Mouse (Mus musculus) liver, postnatal 0 days (tissue): ENCODE data around the gene Shroom1. TPM values are rescaled to one million over a fixed set of nuclear protein-coding genes. Genes with fewer than 3 reads are reported as not detected.
A peak's percentile ranks its signal among the peaks of the same experiment; 100 is the strongest.

Source experiments
- ATAC-seq: fragments of 200-750 bp; cut with Nextera tagmentation; 2 replicates; pipeline ENCODE4 v1.8.0; 2017; ENCODE audit warnings: mild to moderate bottlenecking, moderate library complexity
- DNase-seq: peaks from one replicate; pipeline ENCODE4 v3.0.0-alpha.2; 2016
- H3K27ac ChIP-seq: fragments of 300-500 bp; sonication (generic); 2 replicates; pipeline ENCODE4 v1.5.1; 2014; ENCODE audit warnings: antibody characterized with exemption, moderate library complexity, mild to moderate bottlenecking, low read depth
- H3K27me3 ChIP-seq: fragments of 300-500 bp; sonication (generic); 2 replicates; pipeline ENCODE4 v1.6.1; 2014; ENCODE audit warnings: low read length, control low read depth, mixed read lengths; ENCODE audit not compliant: insufficient read depth
- H3K36me3 ChIP-seq: fragments of 300-500 bp; sonication (generic); replicated peaks from 2 replicates; pipeline ENCODE4 v1.6.1; 2014; ENCODE audit warnings: mild to moderate bottlenecking, control low read depth, low read length, moderate library complexity, mixed read lengths; ENCODE audit not compliant: insufficient read depth
- H3K4me1 ChIP-seq: fragments of 300-500 bp; sonication (generic); 2 replicates; pipeline ENCODE4 v1.6.1; 2014; ENCODE audit warnings: antibody characterized with exemption, mild to moderate bottlenecking, control low read depth; ENCODE audit not compliant: insufficient read depth
- H3K4me2 ChIP-seq: fragments of 300-500 bp; sonication (generic); 2 replicates; pipeline ENCODE4 v1.6.1; 2014; ENCODE audit warnings: low read depth, mild to moderate bottlenecking, low read length, moderate library complexity, mixed read lengths
- H3K4me3 ChIP-seq: fragments of 300-500 bp; sonication (generic); 2 replicates; pipeline ENCODE4 v1.5.1; 2014; ENCODE audit warnings: low read depth, low read length
- H3K9ac ChIP-seq: fragments of 300-500 bp; sonication (generic); replicated peaks from 2 replicates; pipeline ENCODE4 v1.6.1; 2014; ENCODE audit warnings: mild to moderate bottlenecking, moderate library complexity
- H3K9me3 ChIP-seq: fragments of 300-500 bp; sonication (generic); 2 replicates; pipeline ENCODE4 v1.6.1; 2016; ENCODE audit warnings: mild to moderate bottlenecking, control low read depth, low read length, mixed read lengths
- CTCF ChIP-seq: sonication (generic); IDR thresholded peaks from 2 replicates; pipeline ENCODE4 v1.5.1; 2016; ENCODE audit warnings: antibody characterized with exemption, low read depth
- EP300 ChIP-seq: IDR thresholded peaks from 2 replicates; pipeline ENCODE4 v1.6.1; 2016; ENCODE audit warnings: antibody characterized with exemption, low read depth, mild to moderate bottlenecking
- WGBS: fragments of 180-500 bp; shearing (Covaris S2); extraction: QIAGEN DNeasy Blood & Tissue Kit; methylation state at CpG from one replicate; pipeline ENCODE4 v1.1.7; 2014; ENCODE audit not compliant: insufficient replicate concordance; 5-methylcytosine and 5-hydroxymethylcytosine counted together
- polyA plus RNA-seq: library from polyadenylated mRNA; unstranded; fragments of >200 nt; fragmentation: Nextera tagmentation; extraction: Ambion mirVana; gene quantifications from 2 replicates; pipeline ENCODE4 v1.2.1, GENCODE M21; 2015

Gene Shroom1
- polyA plus RNA-seq, 1 experiment from 2014 or later = 5.5 TPM

- peak overlapping the region; percentile 79 for H3K4me2 ChIP-seq
- peaks cover 18% of the 10 kb centered on the region for H3K4me1 ChIP-seq
- peaks cover 54% of the 10 kb centered on the region for H3K27me3 ChIP-seq
Measured at GRCm38 (mm10) chr11:53479171-53479782, 22.3 kb downstream of the Shroom1 start.

GRCm38 (mm10) chr11:53479783-53480301, 22.8 kb downstream of the Shroom1 start, which contains the start of the genes Gm9945 and Sowaha:
Gene Gm9945, plus strand, starts transcription at chr11:53480166.
Gene Sowaha, minus strand, starts transcription at chr11:53480274.
- Histone ChIP-seq H3K27ac (peak within 1 kb of the TSS; percentile 87), H3K27me3 (peaks cover 48% of the 10 kb centered on the region), H3K9ac (peak within 1 kb of the TSS; percentile 61)

More at GRCm38 (mm10) chr11:53479171-53479782, 22.3 kb downstream of the Shroom1 start:
- no peaks in the 10 kb centered on the region; the same call in 1 of the 2 replicates for H3K36me3 ChIP-seq
- 2% methylated on average over 60 of the region's 62 CpGs for WGBS
- H3K9me3 ChIP-seq = no peaks in the 10 kb centered on the region
- peak overlapping the region; percentile 69 for H3K4me3 ChIP-seq
- ATAC-seq (peak; percentile 2; the same call in 1 of the 2 replicates), DNase-seq (no peak)
- H3K9ac ChIP-seq = peak overlapping the region; percentile 61
- peak overlapping the region; percentile 87 for H3K27ac ChIP-seq
- TF ChIP-seq CTCF = no peak
- TF ChIP-seq EP300 = no peak

GRCm38 (mm10) chr11:53481088-53481730, 24.2 kb downstream of the Shroom1 start:
- Histone ChIP-seq H3K27ac (peak overlapping the region; percentile 87), H3K4me3 (peak overlapping the region; percentile 15), H3K27me3 (peaks cover 40% of the 10 kb centered on the region), H3K9ac (peak overlapping the region; percentile 39), H3K4me2 (peak overlapping the region; percentile 79), H3K9me3 (no peaks in the 10 kb centered on the region), H3K4me1 (peaks cover 18% of the 10 kb centered on the region), H3K36me3 (no peaks in the 10 kb centered on the region; the same call in 1 of the 2 replicates)
- 52% methylated on average over 4 of the region's 4 CpGs for WGBS
- DNase-seq (peak; percentile 44), ATAC-seq (peak; percentile 73)
- TF ChIP-seq EP300 = peak; percentile 98
- TF ChIP-seq CTCF = no peak

More at GRCm38 (mm10) chr11:53479783-53480301, 22.8 kb downstream of the Shroom1 start, which contains the start of the genes Gm9945 and Sowaha:
- peaks cover 18% of the 10 kb centered on the region for H3K4me1 ChIP-seq
- H3K9me3 ChIP-seq = no peaks in the 10 kb centered on the region
- 3% methylated on average over 38 of the region's 40 CpGs for WGBS
- H3K36me3 ChIP-seq = no peaks in the 10 kb centered on the region; the same call in 1 of the 2 replicates
- ATAC-seq (peak; percentile 63), DNase-seq (peak; percentile 63)
- TF ChIP-seq EP300 (no peak), CTCF (0 out of 2 replicates have a peak, but pooled peaks have one; percentile 29)
- peak within 1 kb of the TSS; percentile 79 for H3K4me2 ChIP-seq
- H3K4me3 ChIP-seq = peak within 1 kb of the TSS; percentile 69

GRCm38 (mm10) chr11:53483159-53483891, 26.3 kb downstream of the Shroom1 start:
- WGBS = 42% methylated on average over 9 of the region's 9 CpGs

GRCm38 (mm10) chr11:53485719-53486118, 28.7 kb downstream of the Shroom1 start:
- H3K9me3 ChIP-seq = no peaks in the 10 kb centered on the region
- H3K4me1 ChIP-seq = peaks cover 15% of the 10 kb centered on the region
- no peak overlapping the region for H3K4me3 ChIP-seq
- peaks cover 16% of the 10 kb centered on the region for H3K27me3 ChIP-seq
- TF ChIP-seq EP300 = no peak
- peak; percentile 77 for TF ChIP-seq CTCF
- no peak overlapping the region for H3K27ac ChIP-seq
- H3K9ac ChIP-seq = no peak overlapping the region
- H3K36me3 ChIP-seq = no peaks in the 10 kb centered on the region
- ATAC-seq (no peak), DNase-seq (no peak)
- 35% methylated on average over 3 of the region's 3 CpGs for WGBS
- no peak overlapping the region for H3K4me2 ChIP-seq

More at GRCm38 (mm10) chr11:53483159-53483891, 26.3 kb downstream of the Shroom1 start:
- peak overlapping the region; percentile 23; the same call in 1 of the 2 replicates for H3K4me3 ChIP-seq
- peak overlapping the region; percentile 55 for H3K4me2 ChIP-seq
- no peaks in the 10 kb centered on the region for H3K9me3 ChIP-seq
- peak; percentile 44 for TF ChIP-seq EP300
- no peak for TF ChIP-seq CTCF
- H3K4me1 ChIP-seq = peaks cover 27% of the 10 kb centered on the region
- DNase-seq (peak; percentile 44), ATAC-seq (peak; percentile 71)
- H3K27ac ChIP-seq = peak overlapping the region; percentile 96
- H3K36me3 ChIP-seq = no peaks in the 10 kb centered on the region
- H3K9ac ChIP-seq = peak overlapping the region; percentile 22; the same call in 1 of the 2 replicates
- H3K27me3 ChIP-seq = peaks cover 37% of the 10 kb centered on the region
